Mouse (Mus musculus) urinary bladder, postnatal 25 days (tissue): ENCODE data around the gene Kdm4d.
"Not testable (repeated sequence)": the region's sequence is repeated elsewhere in the genome, so short reads cannot be mapped to it uniquely, and the experiment has no call there.

ENCODE experiments used
- DNase-seq: peaks from one replicate; pipeline ENCODE4 v3.0.0; 2022; ENCODE audit warnings: low spot score

Kdm4d gene

DNA sequence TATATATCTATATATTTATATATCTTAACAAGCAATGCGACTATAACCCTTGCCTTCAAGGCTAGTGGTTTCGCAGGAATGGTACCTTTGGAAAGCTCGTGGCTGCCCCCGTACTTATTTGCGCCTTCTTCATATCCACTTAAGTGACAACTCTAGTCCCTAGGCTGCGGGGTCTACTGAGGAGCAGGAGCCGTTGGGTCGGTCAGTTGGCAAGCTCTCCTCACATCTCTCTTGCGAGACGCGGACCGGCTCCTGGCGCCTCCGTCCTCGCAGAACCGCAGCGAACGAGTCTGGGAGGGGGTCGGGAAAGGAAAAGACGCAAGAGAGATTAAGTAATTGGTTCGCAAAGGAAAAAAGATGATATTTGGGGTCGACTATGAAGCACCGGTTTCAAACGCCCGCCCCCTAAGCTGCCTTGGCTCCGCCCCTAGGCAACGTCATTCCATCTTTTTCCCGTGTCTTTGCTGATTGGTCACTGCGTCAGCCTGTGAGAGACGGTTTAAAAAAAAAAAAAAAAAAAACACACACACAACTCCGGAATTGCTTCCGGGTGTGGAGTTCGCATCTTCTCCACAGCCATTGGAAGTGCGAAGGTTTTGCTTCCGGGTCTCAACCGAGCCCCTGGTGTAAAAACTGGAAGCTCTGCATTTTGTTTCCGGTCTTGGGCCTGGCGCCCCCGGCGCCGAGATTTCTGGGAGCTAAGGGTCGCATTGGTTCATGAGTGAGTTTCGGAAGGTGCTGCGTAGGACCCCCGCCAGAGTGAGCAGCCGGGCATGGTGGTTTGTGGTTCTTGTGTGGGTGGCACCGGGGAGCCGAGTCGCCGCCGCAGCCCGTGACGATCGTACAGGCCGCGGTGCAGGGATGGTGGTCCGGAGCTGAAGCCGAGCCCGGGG is at the start of gene Kdm4d, which contains the start of gene Cwc15:
Gene Kdm4d (minus strand): TSS at position 460 of the 893 bp plus-strand sequence.
Gene Cwc15 (plus strand): TSS at position 595 of the 893 bp plus-strand sequence.
- DNase-seq, result peak; percentile 86

DNA sequence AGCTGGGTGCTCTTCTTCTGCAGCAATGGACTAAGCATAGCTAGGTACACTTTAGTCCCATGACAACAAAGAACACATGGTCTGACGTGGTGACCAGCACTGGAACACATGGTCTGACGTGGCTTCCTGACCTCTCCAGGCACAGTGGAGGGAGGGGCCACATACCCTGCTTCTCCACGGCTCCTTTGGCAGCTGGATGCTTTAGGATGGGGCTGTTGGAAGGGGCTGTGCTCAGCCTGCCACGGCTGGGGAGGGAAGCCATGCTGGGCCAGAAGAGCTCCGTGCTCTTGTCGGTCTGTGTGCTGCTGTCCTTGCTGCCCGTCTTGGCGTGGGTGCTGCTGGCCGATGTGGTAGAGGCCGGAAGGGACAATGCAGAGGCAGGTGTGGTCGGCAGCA is 48.1 kb upstream of the Kdm4d start:
- DNase-seq, result no peak

DNA sequence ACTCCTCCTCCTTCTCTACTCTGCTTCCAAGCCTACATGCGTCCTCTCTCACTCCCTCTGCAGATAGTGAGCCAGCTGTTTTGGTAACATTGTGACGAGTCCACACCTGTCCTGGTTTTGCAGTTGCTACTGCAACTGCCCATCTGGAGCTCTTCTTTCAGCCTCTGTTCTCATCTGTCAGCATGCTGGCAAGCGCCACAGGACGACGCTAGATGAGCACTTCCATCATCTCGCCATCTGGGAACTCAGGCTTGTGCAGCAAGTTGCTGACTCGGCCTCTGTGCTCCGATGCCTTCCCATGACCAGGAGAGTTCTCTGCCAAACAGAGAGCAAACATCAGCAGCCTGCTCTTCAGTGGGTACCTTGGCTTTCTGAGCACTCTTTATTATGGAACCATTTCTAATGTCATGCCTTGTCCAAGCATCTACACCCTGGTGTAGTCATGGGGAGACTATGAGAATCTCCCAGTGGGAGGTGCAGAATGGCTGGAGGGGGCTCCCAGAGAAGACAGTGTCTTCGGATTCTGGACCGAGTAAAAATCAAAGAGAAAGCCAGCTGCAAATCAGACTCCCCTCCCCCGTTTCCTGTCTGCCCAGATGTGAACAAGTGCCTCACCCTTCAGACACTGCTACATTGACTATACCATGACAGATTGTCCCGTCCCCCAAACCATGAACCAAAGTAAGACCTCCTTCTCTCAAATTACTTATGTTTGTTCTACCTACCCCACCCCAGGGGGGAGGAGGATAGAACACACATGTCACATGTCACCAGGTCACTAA is 47.5 kb upstream of the Kdm4d start:
- DNase-seq, result no peak

DNA sequence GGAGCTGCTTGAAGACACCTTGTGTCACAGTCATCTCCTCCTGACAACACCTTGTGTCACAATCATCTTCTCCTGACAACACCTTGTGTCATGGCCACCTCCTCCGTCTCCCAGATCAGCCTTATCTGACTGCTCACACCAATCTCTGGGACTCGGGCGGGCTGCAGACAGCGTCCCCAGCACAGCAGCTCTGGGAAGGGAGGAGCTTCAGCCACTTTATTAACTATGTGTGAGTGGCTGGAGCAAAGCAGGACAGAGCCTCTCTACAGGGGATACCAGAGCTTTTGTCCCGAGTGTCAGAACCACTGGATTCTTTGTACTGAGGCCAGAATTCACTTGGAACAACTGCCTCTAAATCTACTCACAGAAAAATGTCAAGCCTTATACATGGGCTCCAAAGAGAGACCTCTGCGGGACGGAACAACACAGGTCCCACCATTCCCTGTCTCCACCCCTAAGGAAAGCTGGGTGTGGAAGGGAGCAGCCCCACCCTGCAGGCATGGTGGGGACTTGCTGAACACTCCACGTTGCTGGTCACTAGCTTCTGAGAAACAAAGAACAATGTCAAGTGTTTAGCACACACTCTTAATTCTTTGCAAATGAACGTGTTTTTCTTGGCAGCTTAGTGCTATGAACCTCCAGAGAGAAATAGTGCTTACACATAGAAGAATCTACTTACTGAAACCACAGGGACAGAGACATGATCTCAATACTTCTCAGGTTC is 43.9 kb upstream of the Kdm4d start:
- DNase-seq, result no peak

DNA sequence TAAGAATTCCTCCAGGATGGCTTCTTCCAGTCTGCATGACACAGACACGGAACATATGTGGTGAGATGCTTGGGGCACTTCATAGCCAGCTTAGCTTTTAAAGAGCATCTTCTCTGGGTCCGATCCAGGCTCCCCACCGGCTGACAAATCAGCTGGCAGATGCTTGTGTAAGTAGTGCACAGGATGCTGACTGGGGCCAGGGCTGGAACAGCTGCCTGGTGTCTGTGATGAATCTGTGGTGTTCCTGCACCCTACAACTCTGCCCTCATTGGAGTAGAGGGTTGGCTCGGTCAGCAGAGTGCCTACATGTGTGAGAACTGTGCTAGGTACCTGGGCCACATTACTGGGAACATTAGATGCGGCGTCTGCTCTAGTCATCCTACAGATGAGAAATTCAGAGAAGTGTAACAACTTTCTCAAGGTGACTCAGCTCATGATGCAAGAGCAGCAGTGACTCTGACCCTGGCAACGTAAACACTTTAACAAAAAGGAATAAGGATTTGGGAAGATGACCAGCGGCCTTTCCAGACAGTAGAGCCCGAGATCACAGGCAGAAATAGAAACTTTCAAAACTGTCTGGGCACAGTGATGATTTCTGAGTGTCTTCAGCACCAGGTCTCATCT is 34.7 kb upstream of the Kdm4d start:
- no peak for DNase-seq

DNA sequence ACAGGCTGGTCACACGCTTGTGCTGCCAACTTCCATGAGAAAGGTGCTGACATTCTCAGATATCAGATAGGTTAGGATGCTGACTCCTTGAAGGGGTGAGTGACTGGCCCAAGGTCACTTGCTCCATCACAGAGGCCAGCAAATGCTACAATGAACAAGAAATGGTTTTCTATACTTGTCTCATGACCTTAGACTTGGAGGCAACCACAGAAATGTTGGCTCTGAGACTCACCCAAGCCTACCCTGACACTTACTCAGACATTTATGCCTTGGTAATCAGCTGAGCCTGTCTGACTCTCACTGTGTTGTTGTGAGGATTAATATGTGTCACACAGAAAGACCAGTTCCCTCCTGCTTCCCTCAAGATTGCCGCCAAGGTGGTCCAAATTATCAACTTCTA is 33.4 kb upstream of the Kdm4d start:
- no peak for DNase-seq

DNA sequence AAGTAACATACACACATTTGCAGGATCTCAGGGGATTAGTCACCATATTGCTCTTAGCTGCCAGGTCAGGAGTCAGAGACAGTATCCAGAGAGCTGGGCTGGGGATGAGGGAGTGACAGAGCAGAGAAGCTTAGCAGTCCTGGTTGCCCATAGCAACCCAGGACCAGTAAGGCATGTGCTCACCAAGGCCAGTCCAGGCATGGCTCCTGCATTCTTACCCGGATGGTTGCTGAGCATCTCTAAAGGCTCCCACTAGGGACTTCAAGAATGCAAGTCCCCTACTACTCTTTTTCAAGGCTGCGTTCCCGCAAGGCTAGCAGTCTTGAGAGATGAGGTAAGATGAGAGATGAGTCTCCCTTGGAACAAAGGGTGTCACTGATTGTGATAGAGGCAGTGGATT is 32.0 kb upstream of the Kdm4d start:
- no peak for DNase-seq

DNA sequence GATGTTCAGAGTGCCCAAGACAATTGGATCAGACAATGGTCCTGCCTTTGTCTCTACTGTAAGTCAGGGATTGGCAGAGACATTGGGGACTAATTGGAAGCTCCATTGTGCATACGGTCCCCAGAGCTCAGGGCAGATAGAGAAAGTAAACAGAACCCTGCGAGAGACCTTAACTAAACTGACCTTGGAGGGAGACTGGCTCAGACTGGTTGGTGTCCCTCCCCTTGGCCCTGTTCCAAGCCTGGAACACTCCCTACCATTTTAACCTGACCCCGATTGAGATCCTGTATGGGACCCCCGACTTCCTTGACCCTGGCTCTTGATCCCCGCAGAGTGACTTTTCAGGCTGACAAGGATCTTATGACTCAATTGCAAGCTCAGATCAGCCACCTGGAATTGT is 29.7 kb upstream of the Kdm4d start:
- no peak for DNase-seq

DNA sequence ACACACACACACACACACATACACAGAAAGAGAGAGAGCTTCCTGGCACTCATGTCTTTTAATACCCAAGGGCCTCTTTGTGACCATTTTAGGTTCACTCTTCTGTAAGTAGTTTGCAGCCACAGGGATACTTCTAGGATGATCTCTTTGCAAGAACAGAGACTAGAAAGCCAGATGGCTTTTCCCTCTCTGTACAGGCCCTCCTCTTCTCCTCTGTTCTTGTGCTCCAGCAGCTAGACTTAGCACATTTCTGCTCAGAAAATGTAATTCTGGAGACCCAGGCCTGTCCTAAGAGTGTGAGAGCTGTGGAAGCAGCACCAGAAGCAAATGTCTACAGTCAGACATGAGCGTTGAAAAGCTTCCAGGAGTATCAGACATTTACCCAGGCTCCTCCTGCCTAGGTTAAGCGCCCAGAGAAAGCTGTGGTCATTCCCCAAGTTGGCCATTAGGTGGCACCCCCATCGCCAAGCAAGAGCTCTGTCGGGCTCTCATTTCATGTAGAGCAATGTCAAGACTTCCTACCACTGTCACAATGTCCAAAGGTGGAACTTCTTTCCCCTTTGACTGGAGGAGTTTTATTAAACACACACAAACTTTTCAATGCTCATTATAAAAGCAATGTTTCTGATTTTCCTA is 23.2 kb upstream of the Kdm4d start:
- peak; percentile 77 for DNase-seq

DNA sequence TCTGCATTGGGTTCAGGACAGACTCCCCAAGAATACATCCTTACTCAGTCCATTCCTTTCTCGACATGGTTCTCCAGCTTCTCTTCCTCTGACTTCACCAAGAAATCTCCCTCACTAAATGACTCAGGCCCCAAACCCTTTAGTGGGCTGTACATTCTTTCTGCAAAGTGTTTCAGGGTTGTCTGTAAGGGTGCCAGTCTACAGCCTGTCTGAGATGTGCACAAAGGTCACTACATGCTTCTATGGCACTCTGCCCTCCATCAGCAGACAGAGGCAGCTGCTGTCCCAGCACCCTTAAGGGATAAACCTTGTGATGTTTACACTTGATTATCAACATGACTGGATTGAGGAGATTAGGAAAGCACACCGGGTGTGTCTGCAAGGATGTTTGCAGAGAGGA is 21.4 kb upstream of the Kdm4d start:
- DNase-seq, result no peak

DNA sequence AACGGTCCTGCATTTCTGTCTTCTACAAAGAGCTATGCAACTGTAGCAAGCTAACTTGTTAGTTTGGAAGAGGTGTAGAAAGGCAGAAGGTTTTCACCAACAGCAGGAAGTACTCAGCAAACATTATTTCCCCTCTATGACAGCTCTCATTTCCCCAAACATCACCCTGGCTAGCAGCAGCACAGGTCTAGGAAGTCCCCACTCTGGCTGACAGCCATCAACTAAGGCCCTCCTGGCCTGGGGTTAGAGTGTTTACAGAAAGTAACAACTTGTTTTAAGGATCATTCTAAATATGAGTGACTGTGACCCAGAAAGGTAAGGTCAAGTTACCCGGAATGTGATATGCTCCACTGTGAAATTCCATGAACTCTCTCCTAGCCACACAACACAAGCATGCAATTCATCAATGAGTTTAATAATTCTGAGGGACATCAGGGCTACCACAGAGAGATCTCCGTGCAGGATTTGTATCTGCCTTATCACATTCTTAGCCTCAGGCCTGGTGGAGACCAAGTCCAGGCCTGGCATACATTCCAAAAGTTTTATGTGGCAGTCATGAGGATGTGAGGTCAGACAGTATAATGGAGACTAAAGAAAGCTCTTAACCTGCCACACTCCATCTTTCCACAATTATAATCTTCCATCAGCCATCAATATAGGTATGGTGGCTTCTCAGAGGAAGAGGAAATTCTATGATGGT is 20.8 kb upstream of the Kdm4d start:
- DNase-seq, result no peak

DNA sequence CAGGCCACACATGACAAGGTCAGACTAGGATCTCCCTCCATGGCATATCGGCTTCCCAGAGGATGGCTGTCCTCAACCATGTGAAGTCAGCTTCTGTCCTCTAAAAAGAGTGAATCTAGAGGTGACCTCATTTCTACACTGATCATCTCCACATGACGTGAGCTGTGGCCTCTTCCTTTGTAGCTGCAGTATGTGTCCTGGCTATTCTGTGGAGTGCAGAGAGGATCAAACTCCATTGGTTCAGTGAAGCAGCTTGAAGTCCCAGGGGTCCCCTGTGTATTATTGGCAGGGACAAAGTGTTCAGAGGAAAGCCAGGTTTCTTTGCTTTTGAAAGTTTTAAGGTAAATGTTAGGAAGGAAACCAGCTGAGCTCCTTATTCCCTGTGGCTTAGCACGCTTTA is 17.8 kb upstream of the Kdm4d start:
- DNase-seq, result no peak

DNA sequence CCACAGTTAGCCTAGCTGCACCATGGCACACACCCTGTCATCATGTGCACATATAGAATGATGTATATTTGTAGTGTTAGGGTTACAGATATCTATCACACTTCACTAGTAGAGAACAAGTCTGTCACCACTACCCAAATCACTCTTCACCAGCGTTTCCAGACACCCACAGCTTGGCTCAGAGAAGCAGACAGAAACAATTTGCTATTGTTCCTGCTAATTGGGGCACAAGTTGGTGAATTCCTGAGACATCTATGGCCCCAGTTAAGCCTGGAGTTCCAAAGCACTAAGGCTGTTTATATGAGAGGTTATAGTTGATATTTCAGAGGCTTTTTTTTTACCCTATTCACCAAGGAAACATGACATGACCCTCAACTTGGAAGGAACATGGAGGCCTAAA is 17.0 kb upstream of the Kdm4d start:
- no peak for DNase-seq

DNA sequence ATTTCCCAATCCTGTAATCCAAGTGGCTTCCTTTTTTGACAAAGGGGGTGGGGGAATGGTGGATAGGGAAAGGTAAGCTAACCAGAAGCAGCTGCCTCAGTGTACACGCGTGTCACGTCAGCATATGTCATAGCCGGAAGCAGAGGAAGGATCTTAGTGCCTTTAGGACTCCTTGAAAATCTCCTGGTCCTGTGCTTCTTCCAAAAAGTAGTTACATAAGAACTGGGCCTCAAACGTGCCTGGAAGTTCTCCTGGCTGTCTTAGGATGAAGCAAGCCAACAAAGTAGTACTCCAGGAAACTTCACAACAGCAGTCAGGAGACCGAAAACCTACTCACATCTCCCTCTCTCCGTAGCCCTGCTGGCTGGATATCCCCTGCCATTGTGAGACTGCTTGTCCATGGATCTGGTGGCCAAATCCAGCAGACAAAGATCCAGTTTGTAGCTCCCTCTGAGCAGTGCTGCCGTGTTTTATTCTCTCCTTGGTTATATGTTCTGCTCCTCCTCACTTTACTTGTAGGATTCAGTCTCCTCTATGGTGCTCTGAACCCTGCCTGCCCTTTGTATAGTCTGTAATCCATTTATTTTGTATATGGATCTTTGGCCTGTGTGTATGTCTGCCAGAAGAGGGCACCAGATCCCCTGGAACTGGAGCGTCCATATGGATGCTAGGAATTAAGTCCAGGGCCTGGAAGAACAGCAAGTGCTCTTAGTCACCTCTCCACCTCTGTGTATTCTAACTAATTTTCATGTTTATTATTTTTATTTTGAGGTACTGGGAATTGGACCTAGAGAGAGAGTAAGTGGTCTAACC is 12.6 kb upstream of the Kdm4d start:
- DNase-seq, result peak; percentile 32

DNA sequence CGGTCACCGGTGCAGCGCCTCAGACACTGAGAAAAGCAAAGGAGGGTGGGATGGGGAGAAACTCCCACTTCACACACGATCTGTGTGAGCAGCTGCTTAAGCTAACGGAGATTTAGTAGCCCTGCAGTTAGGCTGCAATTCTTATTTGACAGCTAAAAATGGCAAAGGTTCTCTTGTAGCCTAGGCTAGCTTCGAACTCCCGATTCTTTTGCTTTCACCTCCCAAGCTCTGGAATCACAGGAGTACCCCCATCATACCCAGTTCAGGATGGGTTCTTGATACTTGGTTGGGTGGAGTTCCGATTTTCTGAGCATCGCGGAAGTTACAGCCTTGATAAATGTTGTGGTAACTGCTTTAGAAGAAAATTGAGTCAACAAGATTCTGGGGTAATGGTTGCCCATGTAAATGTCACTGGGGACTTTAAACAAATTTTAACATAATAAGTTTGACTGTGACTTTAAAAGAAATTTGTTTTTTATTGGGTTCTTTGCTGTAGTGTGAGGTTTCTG is 688 bp upstream of the Kdm4d start:
- DNase-seq, result no peak

DNA sequence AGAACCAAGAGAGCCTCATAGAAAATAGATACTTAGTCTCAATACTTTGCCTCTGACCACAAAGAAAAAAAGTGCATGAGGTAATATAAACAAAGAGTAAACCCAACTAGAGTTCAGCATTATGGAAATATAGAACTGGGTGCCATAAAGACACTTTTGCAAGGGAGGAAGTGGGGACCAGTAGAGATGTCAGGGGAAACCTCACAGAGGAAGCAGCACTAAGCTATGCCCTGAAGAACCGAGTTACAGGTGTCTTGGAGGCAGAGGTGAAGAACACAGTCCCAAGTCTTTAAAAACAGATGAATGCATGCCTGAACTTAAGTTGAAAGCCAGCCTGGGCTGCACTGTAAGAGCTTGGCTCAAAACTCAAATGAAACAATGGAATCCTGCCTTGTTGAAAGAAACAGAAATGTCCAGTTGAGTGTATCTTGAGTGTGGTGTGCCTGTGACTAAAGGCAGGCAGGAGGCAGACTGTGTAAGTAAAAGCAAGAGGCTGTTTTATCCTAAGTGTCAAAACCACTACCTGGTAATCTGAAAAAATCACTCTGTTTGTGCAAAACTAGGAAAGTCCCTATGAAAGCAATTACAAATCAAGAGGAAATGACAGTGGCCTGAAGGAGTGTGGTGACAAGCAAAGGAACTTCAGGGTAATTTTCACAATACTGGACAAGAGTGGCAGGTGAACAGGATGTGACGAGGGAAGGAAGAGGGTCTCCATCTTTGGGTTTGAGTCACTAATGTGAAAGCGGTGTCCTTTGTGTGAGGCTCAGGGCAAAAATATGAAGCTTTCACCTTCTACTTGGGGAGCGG is 1.2 kb downstream of the Kdm4d start:
- no peak for DNase-seq

DNA sequence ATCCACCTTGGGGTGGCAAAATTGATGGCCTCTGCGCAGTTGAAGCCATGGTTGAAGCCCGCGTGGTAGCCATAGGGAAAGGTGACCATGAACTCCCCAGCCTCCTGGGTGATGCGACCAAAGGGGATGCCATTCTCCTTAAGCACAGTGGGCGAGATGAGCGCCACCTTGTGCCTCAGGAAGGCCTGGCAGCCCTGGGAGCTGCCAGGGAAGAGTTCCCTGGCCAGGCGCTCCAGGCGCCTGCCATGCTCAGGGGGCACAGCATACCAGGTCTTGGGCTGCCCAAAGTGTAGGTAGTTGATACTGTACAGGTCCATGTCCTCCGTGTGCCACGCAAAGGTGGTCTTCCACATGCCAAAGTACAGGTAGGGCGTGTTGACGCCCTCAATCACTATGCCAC is 36.6 kb downstream of the Kdm4d start:
- not testable (repeated sequence) for DNase-seq

DNA sequence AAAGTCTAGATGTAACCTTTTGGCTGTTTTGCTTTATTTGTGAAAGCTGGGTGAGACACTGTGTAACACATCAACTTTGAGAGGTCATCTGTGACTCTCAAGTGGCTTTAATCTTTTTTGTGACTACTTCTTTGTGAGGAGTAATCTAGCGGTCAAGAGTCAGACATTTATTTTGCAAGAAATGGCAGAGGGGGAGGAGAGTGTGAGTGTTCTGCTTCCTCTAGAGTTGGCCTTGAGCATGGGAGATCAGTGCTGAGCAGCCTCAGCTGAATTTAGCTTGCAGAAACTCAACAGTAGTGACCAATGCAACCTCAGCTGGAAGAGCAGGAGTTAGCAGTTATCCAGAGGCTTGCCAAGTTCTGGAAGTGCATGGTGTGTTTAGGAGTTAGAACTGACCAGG is 37.7 kb downstream of the Kdm4d start:
- not testable (repeated sequence) for DNase-seq

DNA sequence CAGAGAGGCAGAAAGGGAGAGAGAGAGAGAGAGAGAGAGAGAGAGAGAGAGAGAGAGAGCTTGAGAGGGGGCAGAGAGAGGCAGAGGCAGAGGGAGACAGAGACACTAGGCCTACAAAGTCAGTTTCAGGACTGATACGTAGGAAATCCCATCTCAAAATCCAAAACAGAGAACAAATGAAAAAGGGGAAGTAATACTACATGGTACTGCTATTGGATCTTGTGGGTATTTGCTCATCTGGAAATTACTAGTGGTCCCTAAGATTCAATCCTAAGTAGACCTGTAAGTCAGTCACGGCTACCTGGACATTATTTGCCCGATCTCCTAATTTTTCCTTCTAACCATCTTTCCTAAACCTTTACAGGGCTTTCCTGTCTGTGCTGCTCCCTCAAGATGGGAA is 44.0 kb downstream of the Kdm4d start:
- DNase-seq, result no peak
